Mouse (Mus musculus): ENCODE data around the gene Il1b. TPM values are rescaled to one million over a fixed set of nuclear protein-coding genes. Genes with fewer than 3 reads are reported as not detected.

The Il1b gene
- total RNA-seq (2014; rRNA removed; ENCODE audit: low replicate concordance) (0.62 TPM in 1 of 2 replicates, not detected in the other), polyA plus RNA-seq (2015; fragmentation: Nextera tagmentation; extraction: Ambion mirVana) (0.27 and 0.71 TPM in 2 replicates)

DNA sequence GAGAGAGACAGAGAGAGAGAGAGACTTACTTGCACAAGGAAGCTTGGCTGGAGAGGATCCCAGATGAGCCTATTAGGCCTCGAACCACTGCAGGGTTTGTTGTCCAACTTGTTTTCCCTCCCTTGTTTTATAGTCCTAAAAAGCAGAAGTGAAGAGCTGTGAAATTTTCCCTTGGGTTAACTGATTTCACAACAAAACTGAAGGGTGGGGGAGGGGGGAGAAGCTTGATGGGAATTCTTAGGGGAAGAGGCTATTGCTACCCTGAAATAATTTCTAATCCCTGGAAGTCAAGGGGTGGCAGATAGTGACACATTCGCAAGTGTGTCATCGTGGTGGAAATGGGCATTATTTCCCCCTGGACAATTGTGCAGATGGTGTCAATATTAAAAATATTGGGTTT is at the start of gene Il1b:
TSS of gene Il1b (minus strand) at position 101 of the 400 bp plus-strand sequence.
- H3K4me2 ChIP-seq (ENCODE audit: low read depth, low read length): no peak within 1 kb of the TSS
- H3K36me3 ChIP-seq (replicated peaks; ENCODE audit: control insufficient read depth, insufficient read depth, low read length): no peaks in the 10 kb centered on the region
- no peaks in the 10 kb centered on the region for H3K9me3 ChIP-seq (replicated peaks; ENCODE audit: control insufficient read depth, low read length)
- no peak for DNase-seq (ENCODE audit: low spot score)
- H3K27ac ChIP-seq (ENCODE audit: low read depth): no peak within 1 kb of the TSS
- no peak for ATAC-seq (ENCODE audit: insufficient read depth, low read depth)
- H3K27me3 ChIP-seq (ENCODE audit: control insufficient read depth, insufficient read depth, low read length): no peaks in the 10 kb centered on the region
- H3K9ac ChIP-seq (replicated peaks; ENCODE audit: low read depth, low read length): no peak within 1 kb of the TSS
- H3K4me1 ChIP-seq (ENCODE audit: control insufficient read depth, insufficient read depth): no peaks in the 10 kb centered on the region
- no peak within 1 kb of the TSS for H3K4me3 ChIP-seq (ENCODE audit: low read depth, low read length)
- 77% methylated on average over 3 of the region's 3 CpGs for WGBS
- TF ChIP-seq CTCF (IDR thresholded peaks at IDR 0.05; ENCODE audit: low read depth) (no peak), EP300 (IDR thresholded peaks at IDR 0.05; ENCODE audit: low read depth) (no peak)

DNA sequence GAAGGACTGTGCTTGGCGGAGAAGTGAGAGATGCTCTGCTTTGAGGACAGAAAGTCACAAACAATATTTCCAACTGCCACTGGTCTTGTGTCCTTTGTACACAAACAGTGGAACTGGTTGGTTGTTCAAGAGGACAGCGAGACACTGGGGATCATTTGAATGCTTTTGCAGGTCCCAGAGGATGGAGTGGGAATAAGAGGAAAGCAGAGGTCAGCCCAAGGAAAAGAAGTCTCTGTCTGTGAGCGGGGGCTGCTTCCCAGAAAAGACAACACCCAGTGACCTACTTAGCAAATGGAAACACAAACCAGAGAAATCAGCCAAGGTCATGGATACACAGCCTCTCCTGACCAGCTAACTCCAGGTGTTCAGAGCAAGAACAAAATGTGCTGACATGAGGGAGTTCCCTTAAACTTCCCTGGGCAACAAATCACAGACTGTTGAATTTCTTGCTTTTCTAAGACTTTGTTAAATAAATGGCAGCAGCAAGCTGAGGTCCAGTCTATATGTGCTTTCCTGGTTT is 48.5 kb upstream of the Il1b start:
- no peaks in the 10 kb centered on the region for H3K36me3 ChIP-seq (replicated peaks; ENCODE audit: control insufficient read depth, insufficient read depth, low read length)
- no peak for ATAC-seq (ENCODE audit: insufficient read depth, low read depth)
- H3K9me3 ChIP-seq (replicated peaks; ENCODE audit: control insufficient read depth, low read length): peaks cover 6% of the 10 kb centered on the region
- H3K4me1 ChIP-seq (ENCODE audit: control insufficient read depth, insufficient read depth): no peaks in the 10 kb centered on the region
- DNase-seq (ENCODE audit: low spot score): no peak
- no peak overlapping the region for H3K27ac ChIP-seq (ENCODE audit: low read depth)
- no peaks in the 10 kb centered on the region for H3K27me3 ChIP-seq (ENCODE audit: control insufficient read depth, insufficient read depth, low read length)
- no peak overlapping the region for H3K9ac ChIP-seq (replicated peaks; ENCODE audit: low read depth, low read length)
- TF ChIP-seq EP300 (IDR thresholded peaks at IDR 0.05; ENCODE audit: low read depth): no peak
- no peak for TF ChIP-seq CTCF (IDR thresholded peaks at IDR 0.05; ENCODE audit: low read depth)
- no peak overlapping the region for H3K4me3 ChIP-seq (ENCODE audit: low read depth, low read length)
- no peak overlapping the region for H3K4me2 ChIP-seq (ENCODE audit: low read depth, low read length)
- WGBS: 73% methylated on average over 3 of the region's 3 CpGs

DNA sequence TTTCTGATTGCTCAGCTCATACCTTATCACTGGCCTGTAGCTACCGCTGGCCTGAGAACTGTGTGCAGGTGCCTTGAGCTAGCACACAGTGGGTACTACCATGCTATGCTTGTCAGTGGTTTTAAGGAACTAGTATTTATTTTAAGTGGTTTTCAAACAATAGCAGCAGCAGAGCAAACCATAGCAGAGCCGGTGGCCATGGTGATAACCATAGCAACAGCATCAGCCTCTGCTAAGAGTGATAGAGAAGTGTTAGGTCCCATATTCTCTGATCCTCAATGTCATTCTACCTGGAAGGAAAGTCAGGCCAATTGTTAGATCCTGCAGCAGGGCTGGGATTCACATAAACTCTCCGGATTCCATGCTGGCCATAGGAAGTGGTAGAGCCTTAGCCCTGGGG is 43.7 kb upstream of the Il1b start:
- H3K9ac ChIP-seq (replicated peaks; ENCODE audit: low read depth, low read length): no peak overlapping the region
- H3K4me1 ChIP-seq (ENCODE audit: control insufficient read depth, insufficient read depth): no peaks in the 10 kb centered on the region
- TF ChIP-seq CTCF (IDR thresholded peaks at IDR 0.05; ENCODE audit: low read depth): no peak
- no peak for TF ChIP-seq EP300 (IDR thresholded peaks at IDR 0.05; ENCODE audit: low read depth)
- no peak overlapping the region for H3K4me3 ChIP-seq (ENCODE audit: low read depth, low read length)
- 86% methylated on average over 3 of the region's 3 CpGs for WGBS
- DNase-seq (ENCODE audit: low spot score): no peak
- no peaks in the 10 kb centered on the region for H3K36me3 ChIP-seq (replicated peaks; ENCODE audit: control insufficient read depth, insufficient read depth, low read length)
- H3K27ac ChIP-seq (ENCODE audit: low read depth): no peak overlapping the region
- H3K4me2 ChIP-seq (ENCODE audit: low read depth, low read length): no peak overlapping the region
- H3K27me3 ChIP-seq (ENCODE audit: control insufficient read depth, insufficient read depth, low read length): no peaks in the 10 kb centered on the region
- no peak for ATAC-seq (ENCODE audit: insufficient read depth, low read depth)
- H3K9me3 ChIP-seq (replicated peaks; ENCODE audit: control insufficient read depth, low read length): no peaks in the 10 kb centered on the region

DNA sequence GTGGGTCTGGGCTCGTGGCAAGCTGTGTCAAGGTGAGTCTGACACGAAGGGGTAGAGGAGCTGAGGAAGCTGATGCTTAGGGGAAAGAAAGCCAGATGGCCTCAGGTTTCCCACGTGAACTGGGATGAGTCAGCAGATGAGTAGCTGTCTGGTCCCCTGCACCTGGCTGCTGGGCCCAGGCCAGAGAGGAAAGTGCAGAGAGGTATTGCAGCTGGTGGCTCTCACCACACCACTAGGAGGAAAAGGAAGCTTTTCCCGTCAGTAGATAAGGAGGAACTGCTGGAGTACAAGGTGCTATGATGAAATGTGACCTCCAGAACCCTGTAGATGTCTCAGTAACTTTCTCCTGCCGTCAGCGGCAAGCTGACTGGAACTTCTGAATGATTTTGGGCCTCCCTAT is 42.5 kb upstream of the Il1b start:
- TF ChIP-seq EP300 (IDR thresholded peaks at IDR 0.05; ENCODE audit: low read depth): no peak
- TF ChIP-seq CTCF (IDR thresholded peaks at IDR 0.05; ENCODE audit: low read depth): no peak
- Histone ChIP-seq H3K4me1 (ENCODE audit: control insufficient read depth, insufficient read depth) (no peaks in the 10 kb centered on the region), H3K27me3 (ENCODE audit: control insufficient read depth, insufficient read depth, low read length) (no peaks in the 10 kb centered on the region), H3K27ac (ENCODE audit: low read depth) (no peak overlapping the region), H3K9ac (replicated peaks; ENCODE audit: low read depth, low read length) (no peak overlapping the region), H3K9me3 (replicated peaks; ENCODE audit: control insufficient read depth, low read length) (no peaks in the 10 kb centered on the region), H3K4me2 (ENCODE audit: low read depth, low read length) (no peak overlapping the region), H3K4me3 (ENCODE audit: low read depth, low read length) (no peak overlapping the region), H3K36me3 (replicated peaks; ENCODE audit: control insufficient read depth, insufficient read depth, low read length) (no peaks in the 10 kb centered on the region)
- ATAC-seq (ENCODE audit: insufficient read depth, low read depth) (no peak), DNase-seq (ENCODE audit: low spot score) (no peak)
- 35% methylated on average over 6 of the region's 6 CpGs for WGBS

DNA sequence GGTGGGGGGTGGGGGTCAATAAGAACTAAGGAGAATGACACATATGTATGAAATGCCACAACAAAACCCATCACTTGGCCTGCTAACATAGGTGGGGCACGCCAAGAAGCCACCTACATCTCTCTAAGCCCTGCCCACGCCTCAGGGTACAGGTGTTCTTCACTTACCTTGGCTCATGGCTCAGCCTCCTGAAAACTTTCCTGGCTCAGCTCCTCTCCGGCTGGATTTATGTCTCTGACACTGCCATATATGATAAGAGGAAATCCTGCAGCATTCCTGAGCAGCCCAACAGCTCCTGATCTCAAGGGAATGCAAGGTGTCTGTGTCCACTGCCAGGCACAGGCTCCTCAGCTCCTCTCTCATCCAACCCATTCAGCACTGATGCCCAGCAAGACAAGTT is 40.7 kb upstream of the Il1b start:
- no peak for DNase-seq (ENCODE audit: low spot score)
- Histone ChIP-seq H3K4me2 (ENCODE audit: low read depth, low read length) (no peak overlapping the region), H3K9me3 (replicated peaks; ENCODE audit: control insufficient read depth, low read length) (no peaks in the 10 kb centered on the region), H3K27me3 (ENCODE audit: control insufficient read depth, insufficient read depth, low read length) (no peaks in the 10 kb centered on the region), H3K9ac (replicated peaks; ENCODE audit: low read depth, low read length) (no peak overlapping the region), H3K4me1 (ENCODE audit: control insufficient read depth, insufficient read depth) (no peaks in the 10 kb centered on the region), H3K4me3 (ENCODE audit: low read depth, low read length) (no peak overlapping the region), H3K27ac (ENCODE audit: low read depth) (no peak overlapping the region), H3K36me3 (replicated peaks; ENCODE audit: control insufficient read depth, insufficient read depth, low read length) (no peaks in the 10 kb centered on the region)
- WGBS: 61% methylated on average over 3 of the region's 3 CpGs
- no peak for ATAC-seq (ENCODE audit: insufficient read depth, low read depth)
- no peak for TF ChIP-seq CTCF (IDR thresholded peaks at IDR 0.05; ENCODE audit: low read depth)
- no peak for TF ChIP-seq EP300 (IDR thresholded peaks at IDR 0.05; ENCODE audit: low read depth)

DNA sequence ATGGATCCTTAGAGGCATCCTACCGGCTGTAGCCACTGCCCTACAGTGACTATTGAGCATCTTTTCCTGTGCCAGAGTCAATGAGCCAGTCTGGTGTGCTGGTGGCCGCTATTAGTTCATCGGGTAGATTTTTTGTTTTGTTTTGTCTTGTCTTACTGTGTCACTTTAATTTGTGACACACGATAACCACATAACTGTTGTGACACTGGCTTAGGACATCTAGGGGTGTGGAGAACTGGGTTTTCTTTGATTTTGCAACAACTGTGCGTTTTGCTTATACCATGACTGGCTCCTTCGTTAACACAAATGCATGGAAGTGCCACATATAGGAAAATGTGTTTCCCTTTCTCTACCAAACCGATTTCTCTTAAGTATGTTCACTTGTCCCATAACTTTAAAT is 39.4 kb upstream of the Il1b start:
- H3K36me3 ChIP-seq (replicated peaks; ENCODE audit: control insufficient read depth, insufficient read depth, low read length): no peaks in the 10 kb centered on the region
- no peak for ATAC-seq (ENCODE audit: insufficient read depth, low read depth)

More for the DNA sequence above, 39.4 kb upstream of the Il1b start:
- Histone ChIP-seq H3K27me3 (ENCODE audit: control insufficient read depth, insufficient read depth, low read length) (no peaks in the 10 kb centered on the region), H3K4me2 (ENCODE audit: low read depth, low read length) (no peak overlapping the region), H3K4me3 (ENCODE audit: low read depth, low read length) (no peak overlapping the region), H3K27ac (ENCODE audit: low read depth) (no peak overlapping the region), H3K4me1 (ENCODE audit: control insufficient read depth, insufficient read depth) (no peaks in the 10 kb centered on the region), H3K9me3 (replicated peaks; ENCODE audit: control insufficient read depth, low read length) (no peaks in the 10 kb centered on the region), H3K9ac (replicated peaks; ENCODE audit: low read depth, low read length) (no peak overlapping the region)
- TF ChIP-seq CTCF (IDR thresholded peaks at IDR 0.05; ENCODE audit: low read depth): no peak
- no peak for TF ChIP-seq EP300 (IDR thresholded peaks at IDR 0.05; ENCODE audit: low read depth)
- no peak for DNase-seq (ENCODE audit: low spot score)
- 78% methylated on average over 7 of the region's 7 CpGs for WGBS
